Mouse (Mus musculus): Measurements from ENCODE around the gene Rfxank. TPM values are rescaled to one million over a fixed set of nuclear protein-coding genes. Genes with fewer than 3 reads are reported as not detected.
A peak's percentile ranks its signal among the peaks of the same experiment; 100 is the strongest.

The Rfxank gene
- polyA plus RNA-seq, 1 experiment from 2014 or later, result 14.2 TPM

- peak overlapping the region; percentile 69 for H3K4me3 ChIP-seq
- peaks cover 36% of the 10 kb centered on the region for H3K4me1 ChIP-seq
- H3K27me3 ChIP-seq, result peaks cover 17% of the 10 kb centered on the region
- WGBS, result under 1% methylated on average over 17 of the region's 17 CpGs
- ATAC-seq, result peak; percentile 92
- no peaks in the 10 kb centered on the region for H3K9me3 ChIP-seq (replicated peaks)
- peak overlapping the region; percentile 88 for H3K4me2 ChIP-seq
- peak overlapping the region; percentile 99 for H3K27ac ChIP-seq
- peak overlapping the region; percentile 95 for H3K9ac ChIP-seq
- peaks cover 30% of the 10 kb centered on the region for H3K36me3 ChIP-seq (ENCODE audit: poor library complexity, severe bottlenecking)
Observed at GRCm38 (mm10) chr8:70118726-70119700, 19.9 kb downstream of the Rfxank start.

GRCm38 (mm10) chr8:70117611-70118010, 21.3 kb downstream of the Rfxank start:
- WGBS, result 10% methylated on average over 9 of the region's 9 CpGs
- H3K27me3 ChIP-seq, result peaks cover 26% of the 10 kb centered on the region
- H3K36me3 ChIP-seq (ENCODE audit: poor library complexity, severe bottlenecking), result peaks cover 44% of the 10 kb centered on the region
- no peaks in the 10 kb centered on the region for H3K9me3 ChIP-seq (replicated peaks)
- H3K27ac ChIP-seq, result no peak overlapping the region
- no peak for ATAC-seq
- peak overlapping the region; percentile 69 for H3K4me3 ChIP-seq
- H3K4me2 ChIP-seq, result peak overlapping the region; percentile 88
- peak overlapping the region; percentile 95 for H3K9ac ChIP-seq
- H3K4me1 ChIP-seq, result peaks cover 40% of the 10 kb centered on the region

- WGBS, result 71% methylated on average over 13 of the region's 13 CpGs
- H3K4me3 ChIP-seq, result no peak overlapping the region
- H3K9me3 ChIP-seq (replicated peaks), result no peaks in the 10 kb centered on the region
- H3K36me3 ChIP-seq (ENCODE audit: poor library complexity, severe bottlenecking), result peaks cover 71% of the 10 kb centered on the region
- H3K27me3 ChIP-seq, result peaks cover 44% of the 10 kb centered on the region
- H3K4me2 ChIP-seq, result no peak overlapping the region
- 0 out of 2 replicates have a peak overlapping the region, but pooled peaks have one; percentile 8 for H3K9ac ChIP-seq
- no peak overlapping the region for H3K27ac ChIP-seq
- peaks cover 47% of the 10 kb centered on the region for H3K4me1 ChIP-seq
- no peak for ATAC-seq
Observed at GRCm38 (mm10) chr8:70114892-70115291, 24.1 kb downstream of the Rfxank start.

DNA sequence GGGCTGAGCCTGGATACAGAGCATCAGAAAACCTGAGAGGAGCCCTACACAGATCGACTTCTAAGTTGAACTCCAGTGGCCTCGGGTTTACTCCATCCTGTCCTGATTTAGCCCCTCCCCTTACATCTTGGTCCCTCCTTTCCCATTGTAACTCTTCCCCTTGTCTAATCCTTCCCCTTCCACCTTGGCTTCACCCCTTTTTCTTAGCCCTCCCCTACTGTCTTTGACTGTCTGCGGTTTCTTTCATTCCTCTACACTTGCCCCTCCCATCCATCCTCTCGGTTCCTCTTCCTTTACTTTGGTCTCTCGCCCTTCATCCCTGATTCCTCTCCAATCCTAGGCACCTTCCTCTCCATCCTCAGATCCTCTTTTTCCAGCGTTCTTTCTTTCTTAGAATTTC, 24.5 kb downstream of the Rfxank start:
- H3K9ac ChIP-seq, result 0 out of 2 replicates have a peak overlapping the region, but pooled peaks have one; percentile 8
- 19% methylated on average over 6 of the region's 6 CpGs for WGBS
- H3K36me3 ChIP-seq (ENCODE audit: poor library complexity, severe bottlenecking), result peaks cover 75% of the 10 kb centered on the region

DNA sequence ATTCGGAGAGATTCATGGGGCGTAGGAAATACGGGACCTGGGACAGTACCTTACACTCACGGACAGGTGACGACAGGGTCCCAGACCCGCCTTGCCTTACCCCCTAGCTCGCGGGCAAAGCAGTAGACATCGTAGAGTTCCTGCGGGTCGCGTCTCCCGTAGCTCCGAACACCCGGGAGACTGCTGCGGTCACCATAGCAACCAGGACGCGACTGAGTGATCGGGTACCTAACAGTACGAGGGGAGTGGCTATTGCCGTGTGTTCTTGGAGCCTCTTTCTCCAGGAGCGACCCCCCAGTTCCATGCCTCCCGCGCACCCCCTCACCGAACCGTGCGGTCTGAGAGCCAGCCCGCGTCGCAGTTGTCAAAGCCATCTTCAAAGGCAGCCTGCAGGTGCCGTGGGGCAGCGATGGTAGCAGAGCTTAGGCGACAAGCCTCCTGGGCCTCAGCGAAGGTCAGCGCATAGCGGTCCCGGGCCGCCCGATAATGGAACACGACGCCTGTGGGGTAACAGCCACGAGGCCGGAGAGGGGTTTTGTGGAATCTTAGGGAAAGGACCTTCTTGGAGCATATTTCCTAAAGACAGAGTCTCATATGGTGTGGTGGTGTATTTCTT, 26.4 kb downstream of the Rfxank start:
- peak overlapping the region; percentile 4; the same call in 1 of the 2 replicates for H3K4me3 ChIP-seq
- peak; percentile 20; the same call in 1 of the 2 replicates for ATAC-seq
- peaks cover 44% of the 10 kb centered on the region for H3K27me3 ChIP-seq
- H3K4me1 ChIP-seq, result peaks cover 38% of the 10 kb centered on the region
- H3K9me3 ChIP-seq (replicated peaks), result no peaks in the 10 kb centered on the region
- peak overlapping the region; percentile 53; the same call in 1 of the 2 replicates for H3K9ac ChIP-seq
- 9% methylated on average over 43 of the region's 43 CpGs for WGBS
- H3K4me2 ChIP-seq, result peak overlapping the region; percentile 18
- H3K27ac ChIP-seq, result no peak overlapping the region
- peaks cover 95% of the 10 kb centered on the region for H3K36me3 ChIP-seq (ENCODE audit: poor library complexity, severe bottlenecking)

More for the DNA sequence above, 24.5 kb downstream of the Rfxank start:
- Histone ChIP-seq H3K4me3 (no peak overlapping the region), H3K4me2 (no peak overlapping the region), H3K9me3 (replicated peaks) (no peaks in the 10 kb centered on the region), H3K27ac (no peak overlapping the region), H3K27me3 (peaks cover 44% of the 10 kb centered on the region), H3K4me1 (peaks cover 47% of the 10 kb centered on the region)
- no peak for ATAC-seq

- Histone ChIP-seq H3K36me3 (ENCODE audit: poor library complexity, severe bottlenecking) (peaks cover 99% of the 10 kb centered on the region), H3K9ac (no peak overlapping the region), H3K27me3 (peaks cover 44% of the 10 kb centered on the region), H3K4me2 (no peak overlapping the region), H3K27ac (no peak overlapping the region), H3K9me3 (replicated peaks) (no peaks in the 10 kb centered on the region), H3K4me1 (peaks cover 26% of the 10 kb centered on the region), H3K4me3 (no peak overlapping the region)
- ATAC-seq, result no peak
- WGBS, result 65% methylated on average over 23 of the region's 23 CpGs
Observed at GRCm38 (mm10) chr8:70111192-70111795, 27.7 kb downstream of the Rfxank start.

GRCm38 (mm10) chr8:70110451-70110850, 28.5 kb downstream of the Rfxank start:
- ATAC-seq, result no peak
- Histone ChIP-seq H3K4me2 (no peak overlapping the region), H3K9ac (no peak overlapping the region), H3K36me3 (ENCODE audit: poor library complexity, severe bottlenecking) (peaks cover 97% of the 10 kb centered on the region), H3K4me3 (no peak overlapping the region), H3K27me3 (peaks cover 44% of the 10 kb centered on the region), H3K4me1 (peaks cover 25% of the 10 kb centered on the region), H3K9me3 (replicated peaks) (no peaks in the 10 kb centered on the region), H3K27ac (no peak overlapping the region)
- WGBS, result 85% methylated on average over 2 of the region's 2 CpGs

GRCm38 (mm10) chr8:70104922-70105321, 34.0 kb downstream of the Rfxank start:
- ATAC-seq, result no peak
- Histone ChIP-seq H3K4me1 (peaks cover 14% of the 10 kb centered on the region; the same call in 1 of the 2 replicates), H3K4me2 (no peak overlapping the region), H3K9ac (no peak overlapping the region), H3K9me3 (replicated peaks) (no peaks in the 10 kb centered on the region), H3K4me3 (no peak overlapping the region), H3K27me3 (no peaks in the 10 kb centered on the region), H3K27ac (no peak overlapping the region), H3K36me3 (ENCODE audit: poor library complexity, severe bottlenecking) (peaks cover 93% of the 10 kb centered on the region)
- WGBS, result 88% methylated on average over 7 of the region's 7 CpGs

- Histone ChIP-seq H3K36me3 (ENCODE audit: poor library complexity, severe bottlenecking) (peaks cover 93% of the 10 kb centered on the region), H3K9ac (no peak overlapping the region), H3K27me3 (no peaks in the 10 kb centered on the region), H3K4me1 (peaks cover 10% of the 10 kb centered on the region; the same call in 1 of the 2 replicates), H3K4me3 (no peak overlapping the region), H3K4me2 (no peak overlapping the region), H3K9me3 (replicated peaks) (no peaks in the 10 kb centered on the region), H3K27ac (no peak overlapping the region)
- WGBS, result 20% methylated on average over 6 of the region's 6 CpGs
- ATAC-seq, result peak; percentile 29; the same call in 1 of the 2 replicates
Observed at GRCm38 (mm10) chr8:70104506-70104905, 34.4 kb downstream of the Rfxank start.

DNA sequence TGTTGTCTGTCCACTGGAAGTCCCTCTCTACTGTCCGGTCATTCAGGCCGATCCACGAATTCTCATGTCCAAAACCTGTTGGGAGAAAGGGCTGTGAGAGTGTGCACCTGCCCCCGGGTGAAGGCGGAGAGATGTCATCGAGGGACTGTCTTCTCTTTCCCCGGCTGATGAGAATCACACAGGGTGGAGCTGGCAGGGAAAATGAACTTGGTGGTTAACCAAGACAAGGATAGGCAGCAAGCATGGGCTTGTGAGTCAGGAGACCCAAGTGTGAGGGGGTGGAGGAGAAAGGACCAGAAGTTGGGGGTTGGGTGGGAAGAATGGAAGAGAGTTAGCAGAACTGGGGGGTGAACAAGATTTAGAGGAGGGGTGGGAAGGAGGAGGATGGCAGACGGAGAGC, 38.7 kb downstream of the Rfxank start:
- H3K4me2 ChIP-seq, result no peak overlapping the region
- H3K9ac ChIP-seq, result no peak overlapping the region
- no peak overlapping the region for H3K4me3 ChIP-seq
- no peak overlapping the region for H3K27ac ChIP-seq
- H3K4me1 ChIP-seq, result peaks cover 6% of the 10 kb centered on the region; the same call in 1 of the 2 replicates
- no peak for ATAC-seq
- WGBS, result 95% methylated on average over 8 of the region's 8 CpGs
- peaks cover 96% of the 10 kb centered on the region for H3K36me3 ChIP-seq (ENCODE audit: poor library complexity, severe bottlenecking)
- peaks cover 7% of the 10 kb centered on the region; the same call in 1 of the 2 replicates for H3K9me3 ChIP-seq (replicated peaks)
- no peaks in the 10 kb centered on the region for H3K27me3 ChIP-seq

- Histone ChIP-seq H3K36me3 (ENCODE audit: poor library complexity, severe bottlenecking) (peaks cover 98% of the 10 kb centered on the region), H3K27ac (no peak overlapping the region), H3K9ac (no peak overlapping the region), H3K9me3 (replicated peaks) (peaks cover 7% of the 10 kb centered on the region; the same call in 1 of the 2 replicates), H3K4me3 (no peak overlapping the region), H3K4me2 (no peak overlapping the region), H3K27me3 (no peaks in the 10 kb centered on the region), H3K4me1 (no peaks in the 10 kb centered on the region)
- WGBS, result 73% methylated on average over 8 of the region's 8 CpGs
- no peak for ATAC-seq
Observed at GRCm38 (mm10) chr8:70099276-70099675, 39.7 kb downstream of the Rfxank start.
